Mouse (Mus musculus) heart, postnatal 25 days (tissue): Measurements from ENCODE around the gene Necab3. TPM values are rescaled to one million over a fixed set of nuclear protein-coding genes. Genes with fewer than 3 reads are reported as not detected.

ENCODE experiments used
- DNase-seq: peaks from one replicate; pipeline ENCODE4 v3.0.0; 2022; ENCODE audit warnings: low spot score
- intact Hi-C: fragments of 180-260 bp; cut with DNase I; formaldehyde crosslinking; loops from one replicate; pipeline ENCODE4 v1.15.1; 2025
- total RNA-seq, 2 experiments: library from RNA; stranded (reverse); gene quantifications; 2 replicates each; pipeline ENCODE4 v1.2.3; 2021

Necab3 gene
- under 1 TPM; 0.36 to 0.39 TPM for total RNA-seq

DNA sequence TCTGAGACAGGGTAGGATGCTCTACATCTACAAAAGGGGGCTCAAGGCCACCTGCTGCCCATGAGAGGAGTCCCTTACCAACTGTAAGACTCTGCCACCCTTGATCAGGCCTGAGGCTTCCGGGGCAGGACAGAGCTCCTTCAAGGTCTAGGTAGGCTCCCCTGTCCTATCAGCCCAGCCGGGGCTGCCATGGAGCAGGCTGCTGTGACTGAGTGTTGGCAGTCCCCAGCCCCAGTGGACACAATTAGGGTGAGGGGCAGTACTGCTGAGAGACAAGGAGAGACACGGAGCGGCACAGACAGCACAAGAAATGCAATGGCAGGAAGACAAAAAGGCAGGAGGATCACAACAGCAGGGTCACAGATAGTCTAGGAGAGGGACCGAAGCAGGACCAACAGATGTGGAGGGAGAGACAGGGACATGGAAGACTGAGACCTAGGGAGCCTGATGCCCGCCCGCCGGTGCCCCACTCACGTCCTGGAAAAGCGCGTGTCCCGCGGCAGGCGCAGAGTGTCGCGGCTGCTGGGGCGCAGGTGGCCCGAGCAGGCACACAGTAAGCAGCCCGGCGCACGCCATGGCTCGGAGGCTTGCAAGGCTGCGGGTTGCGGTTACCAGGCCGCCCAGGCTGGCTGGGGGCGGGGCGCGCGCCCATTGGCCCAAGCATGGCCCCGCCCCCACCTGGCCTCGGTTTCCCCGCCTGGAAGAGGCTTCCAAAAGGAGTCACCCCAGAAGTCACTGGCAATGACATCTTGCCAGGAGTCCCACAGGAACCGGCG lies at the start of gene Necab3:
TSS of gene Necab3 (minus strand) at position 627 of the 776 bp plus-strand sequence.
- intact Hi-C loops = no loop called here
- no peak for DNase-seq

GRCm38 (mm10) chr2:154606965-154607364 lies 48.3 kb upstream of the Necab3 start:
- intact Hi-C loops = no loop called here
- DNase-seq = no peak

GRCm38 (mm10) chr2:154604156-154604555 lies 45.5 kb upstream of the Necab3 start:
- intact Hi-C loops = no loop called here
- DNase-seq = no peak

GRCm38 (mm10) chr2:154603638-154604153 lies 45.0 kb upstream of the Necab3 start, which contains the start of gene Pxmp4:
Gene Pxmp4, minus strand, starts transcription at chr2:154603708.
- peak; percentile 99 for DNase-seq
- intact Hi-C loops = no loop called here

GRCm38 (mm10) chr2:154603007-154603637 lies 44.4 kb upstream of the Necab3 start:
- no peak for DNase-seq
- intact Hi-C loops = no loop called here

DNA sequence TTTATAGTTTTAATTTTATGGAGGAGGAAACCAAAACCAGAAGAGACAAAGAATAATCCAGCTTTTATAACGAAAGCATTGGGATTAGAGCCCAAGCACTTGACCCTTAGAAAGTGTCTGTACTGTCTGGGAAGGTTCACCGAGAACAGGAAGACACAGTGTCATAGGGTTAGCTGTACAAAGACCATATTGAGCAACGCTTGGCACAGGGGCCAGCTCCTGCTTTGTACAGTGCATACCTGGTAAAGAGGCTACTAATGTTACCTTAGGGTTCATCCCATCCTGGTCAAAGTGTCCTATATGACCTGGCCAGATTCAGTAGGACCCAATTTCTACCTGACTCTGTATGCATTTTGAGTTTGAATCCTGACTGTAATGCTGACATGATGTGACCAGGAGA lies 42.6 kb upstream of the Necab3 start:
- no peak for DNase-seq
- intact Hi-C loops = loop anchor here (2.0 kb wide), 1 partner anchor 31 kb away; no protein-coding TSS in a partner anchor

DNA sequence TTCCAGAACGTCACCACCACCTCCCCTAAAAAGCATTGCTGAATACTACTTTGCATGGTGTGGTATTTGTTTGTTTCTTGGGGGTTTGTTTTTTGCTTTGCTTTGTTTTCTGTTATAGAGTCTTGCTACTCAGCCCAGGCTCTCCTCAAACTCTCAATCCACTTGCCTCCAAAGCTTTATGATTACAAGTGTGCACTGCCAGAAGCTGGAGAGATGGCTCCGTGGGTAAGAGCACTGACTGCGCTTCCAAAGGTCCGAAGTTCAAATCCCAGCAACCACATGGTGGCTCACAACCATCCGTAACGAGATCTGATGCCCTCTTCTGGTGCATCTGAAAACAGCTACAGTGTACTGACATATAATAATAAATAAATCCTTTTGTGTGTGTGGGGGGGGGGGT lies 41.9 kb upstream of the Necab3 start:
- no peak for DNase-seq

GRCm38 (mm10) chr2:154597399-154597798 lies 38.7 kb upstream of the Necab3 start:
- intact Hi-C loops = no loop called here
- DNase-seq = no peak

More for the DNA sequence above, 41.9 kb upstream of the Necab3 start:
- intact Hi-C loops = loop anchor here (2.0 kb wide), 1 partner anchor 30 kb away; no protein-coding TSS in a partner anchor

DNA sequence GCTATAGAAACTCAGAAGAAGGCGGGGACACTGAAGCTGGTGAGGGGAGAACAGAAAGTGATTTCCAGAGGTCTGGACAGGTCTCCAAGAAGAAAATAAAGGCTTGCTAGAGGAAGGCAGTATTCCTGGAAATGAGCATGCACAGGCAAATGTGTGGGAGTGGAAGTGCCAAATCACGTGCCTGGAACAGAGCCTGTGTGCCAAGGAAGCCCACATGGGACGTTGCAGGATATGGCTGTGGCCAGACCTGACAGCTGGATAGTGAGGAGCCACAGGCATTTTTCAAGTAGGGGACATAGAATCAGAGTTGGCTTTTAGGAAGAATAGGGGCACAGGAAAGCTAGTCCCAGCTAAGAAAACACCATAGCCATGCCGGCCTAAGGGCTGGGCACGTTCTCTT lies 37.1 kb upstream of the Necab3 start:
- intact Hi-C loops = no loop called here
- DNase-seq = no peak

GRCm38 (mm10) chr2:154593025-154593424 lies 34.3 kb upstream of the Necab3 start:
- intact Hi-C loops = no loop called here
- DNase-seq = no peak

- no peak for DNase-seq
- intact Hi-C loops = no loop called here
Observed at GRCm38 (mm10) chr2:154591239-154591638, 32.5 kb upstream of the Necab3 start.

GRCm38 (mm10) chr2:154589051-154589450 lies 30.4 kb upstream of the Necab3 start:
- intact Hi-C loops = loop anchor here (5.0 kb wide), 1 partner anchor 37 kb away; the partner anchor contains the start of gene Actl10
- DNase-seq = no peak

DNA sequence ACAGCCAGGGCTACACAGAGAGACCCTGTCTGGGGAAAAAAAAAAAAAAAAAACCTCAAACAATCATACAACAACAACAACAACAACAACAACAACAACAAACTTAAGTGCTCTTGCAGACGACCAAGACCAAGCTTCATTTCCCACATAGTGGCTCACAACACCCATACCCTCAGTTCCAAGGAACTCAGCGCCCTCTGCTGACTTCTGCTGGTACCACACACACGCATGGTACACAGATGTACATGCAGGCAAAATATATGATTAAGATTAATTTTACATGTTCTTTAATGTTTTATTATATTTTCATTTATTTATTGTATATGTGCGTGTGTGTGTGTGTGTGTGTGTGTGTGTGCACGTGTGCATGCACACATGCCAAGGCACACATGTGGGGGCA lies 27.7 kb upstream of the Necab3 start:
- no peak for DNase-seq

DNA sequence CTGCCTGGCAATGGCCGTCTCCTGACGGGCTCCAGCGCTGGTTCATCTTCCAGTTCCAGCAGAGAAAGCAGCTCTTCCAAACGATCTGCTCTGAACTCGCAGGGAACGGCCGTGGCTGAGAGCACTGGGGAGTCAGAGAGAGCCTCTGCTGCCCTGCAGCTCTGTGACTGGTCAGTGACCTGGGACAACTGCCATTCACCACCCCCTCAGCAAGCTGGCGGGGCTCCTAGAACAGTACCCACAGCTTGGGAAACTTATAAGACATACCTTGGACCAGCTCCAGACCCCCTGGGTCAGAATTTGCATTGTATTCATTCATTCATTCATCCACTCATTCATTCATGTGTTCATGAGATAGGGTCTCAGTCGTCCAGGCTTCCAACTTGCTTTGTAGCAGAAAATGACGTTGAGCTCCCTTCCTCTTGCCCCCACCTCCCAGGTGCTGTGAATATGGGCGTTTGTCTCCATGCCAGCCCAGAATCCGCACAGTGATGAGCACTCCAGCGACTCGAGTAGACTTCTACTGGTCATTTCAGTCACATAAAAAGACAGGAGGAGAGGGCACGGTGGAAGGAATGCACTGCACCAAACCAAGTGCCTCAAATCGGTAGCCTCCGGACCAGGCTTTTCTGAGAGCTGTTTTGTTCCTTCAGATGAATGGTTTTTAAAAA lies 26.4 kb upstream of the Necab3 start:
- no peak for DNase-seq
- intact Hi-C loops = loop anchor here (5.0 kb wide), 1 partner anchor 33 kb away; the partner anchor contains the start of gene Actl10

More for the DNA sequence above, 27.7 kb upstream of the Necab3 start:
- intact Hi-C loops = loop anchor here (5.0 kb wide), 1 partner anchor 34 kb away; the partner anchor contains the start of gene Actl10

- intact Hi-C loops = no loop called here
- DNase-seq = no peak
Observed at GRCm38 (mm10) chr2:154583906-154584872, 25.5 kb upstream of the Necab3 start.

GRCm38 (mm10) chr2:154581421-154581820 lies 22.7 kb upstream of the Necab3 start:
- DNase-seq = no peak
- intact Hi-C loops = no loop called here

- DNase-seq = peak; percentile 46
- intact Hi-C loops = no loop called here
Observed at GRCm38 (mm10) chr2:154580586-154580985, 21.9 kb upstream of the Necab3 start.

DNA sequence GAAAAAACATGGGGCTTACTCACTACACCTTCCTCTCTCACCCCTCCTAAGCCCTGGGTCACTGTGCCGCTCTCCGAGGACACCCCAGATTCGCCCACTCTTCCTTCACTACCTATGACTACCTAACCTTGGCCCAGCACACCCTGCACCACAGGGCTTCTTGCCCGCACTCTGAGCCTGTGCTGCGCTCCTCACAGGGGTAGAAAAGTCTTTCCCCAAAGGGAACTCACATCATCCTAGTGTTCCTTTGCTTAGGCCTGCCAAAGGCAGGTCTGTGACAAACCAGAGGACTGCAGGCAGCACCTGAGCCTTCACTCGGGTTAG lies 19.0 kb upstream of the Necab3 start:
- intact Hi-C loops = no loop called here
- no peak for DNase-seq
